Mouse (Mus musculus): ENCODE data around the gene Myo18a.

Myo18a gene

GRCm38 (mm10) chr11:77864771-77865170, 101.7 kb downstream of the Myo18a start:
- intact Hi-C loops (cut with DNase I) = no loop called here

GRCm38 (mm10) chr11:77867419-77868083, 104.5 kb downstream of the Myo18a start:
- intact Hi-C loops (cut with DNase I) = no loop called here

- intact Hi-C loops (cut with DNase I) = no loop called here
These were observed 108.4 kb downstream of the Myo18a start for GRCm38 (mm10) chr11:77871436-77871835.

GRCm38 (mm10) chr11:77872236-77872635, 109.2 kb downstream of the Myo18a start:
- intact Hi-C loops (cut with DNase I) = no loop called here

GRCm38 (mm10) chr11:77872685-77873084, 109.6 kb downstream of the Myo18a start:
- intact Hi-C loops (cut with DNase I) = no loop called here

- intact Hi-C loops (cut with DNase I) = no loop called here
These were observed 110.1 kb downstream of the Myo18a start for GRCm38 (mm10) chr11:77873116-77873515.

GRCm38 (mm10) chr11:77874685-77875231, 111.7 kb downstream of the Myo18a start:
- intact Hi-C loops (cut with DNase I) = loop anchor here (5.0 kb wide), 1 partner anchor 37 kb away; no protein-coding TSS in a partner anchor

- intact Hi-C loops (cut with DNase I) = loop anchor here (5.0 kb wide), 1 partner anchor 38 kb away; no protein-coding TSS in a partner anchor
These were observed 112.2 kb downstream of the Myo18a start for GRCm38 (mm10) chr11:77875269-77875668.

GRCm38 (mm10) chr11:77875847-77876759, 113.1 kb downstream of the Myo18a start:
- intact Hi-C loops (cut with DNase I) = loop anchor here (5.0 kb wide), 1 partner anchor 39 kb away; no protein-coding TSS in a partner anchor

GRCm38 (mm10) chr11:77876760-77877148, 113.7 kb downstream of the Myo18a start:
- intact Hi-C loops (cut with DNase I) = loop anchor here (5.0 kb wide), 1 partner anchor 39 kb away; no protein-coding TSS in a partner anchor

GRCm38 (mm10) chr11:77884524-77885245, 121.6 kb downstream of the Myo18a start:
- intact Hi-C loops (cut with DNase I) = no loop called here

GRCm38 (mm10) chr11:77885246-77885575, 122.2 kb downstream of the Myo18a start:
- intact Hi-C loops (cut with DNase I) = no loop called here

- intact Hi-C loops (cut with DNase I) = no loop called here
These were observed 124.4 kb downstream of the Myo18a start for GRCm38 (mm10) chr11:77887373-77887960.

GRCm38 (mm10) chr11:77888846-77889245, 125.8 kb downstream of the Myo18a start:
- intact Hi-C loops (cut with DNase I) = no loop called here

GRCm38 (mm10) chr11:77889484-77889883, 126.4 kb downstream of the Myo18a start:
- intact Hi-C loops (cut with DNase I) = no loop called here

- intact Hi-C loops (cut with DNase I) = no loop called here
These were observed 127.7 kb downstream of the Myo18a start for GRCm38 (mm10) chr11:77890648-77891258.

- intact Hi-C loops (cut with DNase I) = no loop called here
These were observed 129.8 kb downstream of the Myo18a start for GRCm38 (mm10) chr11:77892883-77893282.

- intact Hi-C loops (cut with DNase I) = no loop called here
These were observed 130.2 kb downstream of the Myo18a start for GRCm38 (mm10) chr11:77893283-77893682.

- intact Hi-C loops (cut with DNase I) = no loop called here
These were observed 131.0 kb downstream of the Myo18a start, which contains the start of gene Pipox for GRCm38 (mm10) chr11:77893787-77894718. Gene Pipox, minus strand, starts transcription at chr11:77894096.
